Mouse (Mus musculus) G1E (cell line): ENCODE data around the gene Meis3. TPM values are rescaled to one million over a fixed set of nuclear protein-coding genes. Genes with fewer than 3 reads are reported as not detected.

Experiments
- ATAC-seq: 2 replicates; pipeline ENCODE4 v1.8.0; 2016; ENCODE audit warnings: mild to moderate bottlenecking; ENCODE audit not compliant: insufficient number of reproducible peaks, poor library complexity, low FRiP score, severe bottlenecking; ENCODE audit errors: extremely low read depth
- DNase-seq: peaks from one replicate; pipeline ENCODE4 v3.0.0; 2012; ENCODE audit warnings: low spot score
- H3K27me3 ChIP-seq: 2 replicates; pipeline ENCODE4 v1.6.1; 2012; ENCODE audit warnings: mild to moderate bottlenecking, low read length, inconsistent platforms; ENCODE audit not compliant: insufficient read depth
- H3K36me3 ChIP-seq: replicated peaks from 2 replicates; pipeline ENCODE3; 2012; ENCODE audit warnings: mild to moderate bottlenecking, inconsistent platforms
- H3K4me1 ChIP-seq: 2 replicates; pipeline ENCODE4 v1.6.1; 2012; ENCODE audit warnings: low read depth, low read length, inconsistent platforms, mixed read lengths; ENCODE audit not compliant: insufficient read depth
- H3K4me3 ChIP-seq: 2 replicates; pipeline ENCODE4 v1.5.1; 2012; ENCODE audit warnings: low read depth, mild to moderate bottlenecking, inconsistent platforms, low read length, moderate library complexity, mixed read lengths
- H3K9me3 ChIP-seq: replicated peaks from 2 replicates; pipeline ENCODE4 v1.6.1; 2012; ENCODE audit warnings: inconsistent platforms
- CTCF ChIP-seq: IDR thresholded peaks from 2 replicates; pipeline ENCODE4 v1.5.1; 2012; ENCODE audit warnings: low read depth, low read length, inconsistent platforms, mixed read lengths
- GATA1 ChIP-seq: IDR thresholded peaks from 2 replicates; pipeline ENCODE4 v1.6.1; 2012; ENCODE audit warnings: borderline replicate concordance, low read length, inconsistent platforms, mixed read lengths
- GATA2 ChIP-seq: IDR thresholded peaks from 2 replicates; pipeline ENCODE4 v1.6.1; 2012; ENCODE audit warnings: low read depth, low read length, inconsistent platforms, borderline replicate concordance
- POLR2AphosphoS5 ChIP-seq: IDR thresholded peaks from 2 replicates; pipeline ENCODE4 v1.6.1; 2012; ENCODE audit warnings: low read depth, low read length, inconsistent platforms; ENCODE audit not compliant: insufficient replicate concordance
- TAL1 ChIP-seq: conservative IDR thresholded peaks from 2 replicates; pipeline ENCODE4 v1.6.1; 2012; ENCODE audit warnings: low read depth, low read length, inconsistent platforms, mixed read lengths
- polyA plus RNA-seq: library from polyadenylated mRNA; stranded (reverse); fragments of >175 nt; gene quantifications from 2 replicates; pipeline ENCODE4 v1.2.3, GENCODE M21; 2012
- total RNA-seq, 2 experiments: library from RNA; stranded (forward) in 1 of 2; stranded (reverse) in 1 of 2; fragments of 200-1000 nt in 1 of 2; fragments of >200 nt in 1 of 2; fragmentation: Nextera tagmentation in 1 of 2; gene quantifications; 2 replicates each; pipeline ENCODE4 v1.2.3; 2014 to 2017

Gene Meis3
- total and polyA plus RNA-seq, 3 experiments: 0.60 to 1.9 (median 1.8) TPM

- Histone ChIP-seq H3K36me3 (no peaks in the 10 kb centered on the region), H3K9me3 (no peaks in the 10 kb centered on the region), H3K4me1 (no peaks in the 10 kb centered on the region), H3K4me3 (peak overlapping the region; percentile 28; the same call in 1 of the 2 replicates), H3K27me3 (peaks cover 11% of the 10 kb centered on the region)
- TF ChIP-seq GATA1: no peak
- TF ChIP-seq POLR2AphosphoS5: no peak
- no peak for TF ChIP-seq TAL1
- no peak for ATAC-seq
- no peak for DNase-seq
Measured at GRCm38 (mm10) chr7:16158735-16159134, 16.2 kb upstream of the Meis3 start.

GRCm38 (mm10) chr7:16160702-16161101 lies 14.2 kb upstream of the Meis3 start:
- no peaks in the 10 kb centered on the region for H3K36me3 ChIP-seq
- no peaks in the 10 kb centered on the region for H3K9me3 ChIP-seq
- no peak overlapping the region for H3K4me3 ChIP-seq
- no peaks in the 10 kb centered on the region for H3K4me1 ChIP-seq
- peaks cover 11% of the 10 kb centered on the region for H3K27me3 ChIP-seq
- no peak for DNase-seq
- no peak for ATAC-seq
- TF ChIP-seq GATA1 (no peak), TAL1 (no peak), POLR2AphosphoS5 (no peak), CTCF (no peak), GATA2 (no peak)

- H3K4me3 ChIP-seq: no peak overlapping the region
- ATAC-seq: no peak
- H3K4me1 ChIP-seq: no peaks in the 10 kb centered on the region
- DNase-seq: no peak
- H3K9me3 ChIP-seq: no peaks in the 10 kb centered on the region
- H3K27me3 ChIP-seq: peaks cover 11% of the 10 kb centered on the region
- TF ChIP-seq CTCF: no peak
- TF ChIP-seq GATA1: no peak
- no peak for TF ChIP-seq TAL1
- TF ChIP-seq GATA2: no peak
- no peak for TF ChIP-seq POLR2AphosphoS5
- H3K36me3 ChIP-seq: no peaks in the 10 kb centered on the region
Measured at GRCm38 (mm10) chr7:16161302-16161701, 13.6 kb upstream of the Meis3 start.

GRCm38 (mm10) chr7:16162036-16162435 lies 12.9 kb upstream of the Meis3 start:
- H3K36me3 ChIP-seq: no peaks in the 10 kb centered on the region
- no peaks in the 10 kb centered on the region for H3K4me1 ChIP-seq
- H3K4me3 ChIP-seq: no peak overlapping the region
- peaks cover 9% of the 10 kb centered on the region for H3K27me3 ChIP-seq
- no peaks in the 10 kb centered on the region for H3K9me3 ChIP-seq
- no peak for ATAC-seq
- DNase-seq: no peak
- TF ChIP-seq TAL1 (no peak), CTCF (no peak), GATA2 (no peak), POLR2AphosphoS5 (no peak), GATA1 (no peak)

- no peak for ATAC-seq
- peaks cover 36% of the 10 kb centered on the region for H3K27me3 ChIP-seq
- peaks cover 13% of the 10 kb centered on the region for H3K4me1 ChIP-seq
- no peak for TF ChIP-seq POLR2AphosphoS5
- TF ChIP-seq CTCF: no peak
- TF ChIP-seq TAL1: no peak
- no peak for TF ChIP-seq GATA2
- TF ChIP-seq GATA1: no peak
- no peaks in the 10 kb centered on the region for H3K36me3 ChIP-seq
- no peak overlapping the region for H3K4me3 ChIP-seq
- DNase-seq: no peak
- H3K9me3 ChIP-seq: peaks cover 4% of the 10 kb centered on the region; the same call in 1 of the 2 replicates
Measured at GRCm38 (mm10) chr7:16172141-16172581, 2.7 kb upstream of the Meis3 start.

- H3K4me1 ChIP-seq: peaks cover 13% of the 10 kb centered on the region
- H3K9me3 ChIP-seq: peaks cover 2% of the 10 kb centered on the region; the same call in 1 of the 2 replicates
- TF ChIP-seq TAL1 (no peak), CTCF (no peak), GATA1 (no peak), POLR2AphosphoS5 (no peak), GATA2 (no peak)
- ATAC-seq (no peak), DNase-seq (no peak)
- H3K27me3 ChIP-seq: peaks cover 34% of the 10 kb centered on the region
- no peaks in the 10 kb centered on the region for H3K36me3 ChIP-seq
- no peak overlapping the region for H3K4me3 ChIP-seq
Measured at GRCm38 (mm10) chr7:16172586-16173140, 2.2 kb upstream of the Meis3 start.
